Mouse (Mus musculus): ENCODE results near the gene Rbm8a2. TPM values are rescaled to one million over a fixed set of nuclear protein-coding genes. Genes with fewer than 3 reads are reported as not detected.

Gene Rbm8a2
- total RNA-seq, 1 experiment: 0.58 TPM

DNA sequence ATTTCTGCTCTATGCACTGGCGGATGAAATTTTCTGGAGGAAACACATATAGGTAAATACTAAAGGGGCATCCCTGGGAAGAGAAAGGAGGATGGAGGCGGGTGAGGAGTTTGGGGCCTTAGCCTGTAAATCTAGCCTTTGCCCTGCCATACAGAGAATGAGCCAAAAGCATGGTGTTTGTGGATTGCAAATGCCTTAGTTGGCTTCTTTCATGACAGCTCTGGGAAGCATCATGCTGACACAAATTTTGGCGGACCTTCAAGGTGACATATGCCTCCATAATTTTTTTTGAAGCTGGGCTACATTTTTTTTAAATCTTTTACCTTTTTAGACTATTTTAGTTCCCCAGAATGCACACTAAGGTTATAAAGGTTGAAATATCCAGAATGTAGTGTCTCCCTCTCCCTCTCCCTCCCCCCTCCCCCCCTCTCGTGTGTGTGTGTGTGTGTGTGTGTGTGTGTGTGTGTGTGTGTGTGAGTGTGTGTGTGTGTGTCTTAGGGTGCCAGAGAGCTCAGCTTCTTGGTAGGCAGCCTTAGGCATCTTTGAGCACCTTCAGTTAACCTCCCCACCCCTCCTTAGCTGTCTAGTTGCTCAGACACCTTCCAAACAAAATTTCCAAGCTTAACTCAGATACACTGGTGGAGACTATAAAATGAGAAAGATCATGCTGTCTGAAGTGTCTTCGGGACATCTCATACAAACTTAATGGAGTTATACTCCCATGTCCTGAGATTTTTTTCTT lies 11.7 kb downstream of the Rbm8a2 start:
- H3K9ac ChIP-seq (ENCODE audit: insufficient read depth, low read depth, low read length, poor library complexity, severe bottlenecking): no peak overlapping the region
- H3K4me1 ChIP-seq (ENCODE audit: control insufficient read depth in 2 of 2, insufficient read depth in 2 of 2, low read length in 2 of 2, poor library complexity in 1 of 2): no peaks in the 10 kb centered on the region
- in situ Hi-C loops (cut with MboI; ENCODE audit: low sequenced_read_pairs in 2 of 2, unreplicated experiment in 2 of 2): no loop called here
- H3K4me3 ChIP-seq (ENCODE audit: insufficient read depth in 1 of 2, low read depth in 1 of 2, low read length in 2 of 2, poor library complexity in 1 of 2, severe bottlenecking in 1 of 2): no peak overlapping the region
- no peaks in the 10 kb centered on the region for H3K36me3 ChIP-seq (ENCODE audit: control insufficient read depth, insufficient read depth, low read length, poor library complexity, severe bottlenecking)
- TF ChIP-seq MAFK (IDR thresholded peaks at IDR 0.05; ENCODE audit: insufficient read depth, low read depth, low read length) (no peak), HCFC1 (IDR thresholded peaks at IDR 0.05; ENCODE audit: borderline replicate concordance, insufficient read depth, low read length) (no peak), ZC3H11A (IDR thresholded peaks at IDR 0.05; ENCODE audit: borderline replicate concordance, low read depth, low read length) (no peak), ZNF384 (IDR thresholded peaks at IDR 0.05; ENCODE audit: low read depth, low read length) (no peak), CHD2 (IDR thresholded peaks at IDR 0.05; ENCODE audit: low read depth, low read length) (no peak)
- no peak overlapping the region for H3K27ac ChIP-seq (ENCODE audit: insufficient read depth, low read depth, low read length, poor library complexity, severe bottlenecking)
- no peaks in the 10 kb centered on the region for H3K9me3 ChIP-seq (ENCODE audit: control insufficient read depth, insufficient read depth, low read depth, low read length)
- DNase-seq (ENCODE audit: low read depth, low spot score): no peak

GRCm38 (mm10) chr1:175961786-175962185 lies 17.1 kb downstream of the Rbm8a2 start:
- no peaks in the 10 kb centered on the region for H3K9me3 ChIP-seq (ENCODE audit: control insufficient read depth, insufficient read depth, low read depth, low read length)
- no peak overlapping the region for H3K27ac ChIP-seq (ENCODE audit: insufficient read depth, low read depth, low read length, poor library complexity, severe bottlenecking)
- no peak for DNase-seq (ENCODE audit: low read depth, low spot score)
- no peaks in the 10 kb centered on the region for H3K36me3 ChIP-seq (ENCODE audit: control insufficient read depth, insufficient read depth, low read length, poor library complexity, severe bottlenecking)
- H3K4me1 ChIP-seq (ENCODE audit: control insufficient read depth in 2 of 2, insufficient read depth in 2 of 2, low read length in 2 of 2, poor library complexity in 1 of 2): no peaks in the 10 kb centered on the region
- in situ Hi-C loops (cut with MboI; ENCODE audit: low sequenced_read_pairs in 2 of 2, unreplicated experiment in 2 of 2): no loop called here
- no peak for TF ChIP-seq HCFC1 (IDR thresholded peaks at IDR 0.05; ENCODE audit: borderline replicate concordance, insufficient read depth, low read length)
- H3K9ac ChIP-seq (ENCODE audit: insufficient read depth, low read depth, low read length, poor library complexity, severe bottlenecking): no peak overlapping the region
- H3K4me3 ChIP-seq (ENCODE audit: insufficient read depth in 1 of 2, low read depth in 1 of 2, low read length in 2 of 2, poor library complexity in 1 of 2, severe bottlenecking in 1 of 2): no peak overlapping the region

DNA sequence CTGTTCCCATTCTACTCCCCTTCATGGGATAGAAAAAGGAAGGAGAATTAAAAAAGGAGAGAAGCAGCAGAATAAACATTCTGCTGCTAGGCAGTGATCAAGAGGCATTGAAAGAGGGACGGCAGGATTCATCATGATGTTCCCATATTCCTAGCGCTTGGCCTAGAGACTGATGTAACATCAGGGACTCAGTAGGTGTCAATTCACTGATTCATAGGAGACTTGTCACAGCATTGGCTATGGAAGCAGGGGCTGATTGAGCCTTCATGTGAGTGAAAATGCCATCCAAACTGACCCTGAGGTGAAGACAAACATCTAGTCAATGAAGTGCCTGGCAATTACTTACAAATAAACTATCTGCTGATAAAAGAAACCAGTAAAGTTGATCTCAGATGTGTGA lies 28.1 kb downstream of the Rbm8a2 start:
- no peaks in the 10 kb centered on the region for H3K36me3 ChIP-seq (ENCODE audit: control insufficient read depth, insufficient read depth, low read length, poor library complexity, severe bottlenecking)
- TF ChIP-seq MAFK (IDR thresholded peaks at IDR 0.05; ENCODE audit: insufficient read depth, low read depth, low read length): no peak
- no peak for TF ChIP-seq HCFC1 (IDR thresholded peaks at IDR 0.05; ENCODE audit: borderline replicate concordance, insufficient read depth, low read length)
- no peak for TF ChIP-seq ZNF384 (IDR thresholded peaks at IDR 0.05; ENCODE audit: low read depth, low read length)
- no peak for TF ChIP-seq CHD2 (IDR thresholded peaks at IDR 0.05; ENCODE audit: low read depth, low read length)
- no peak for TF ChIP-seq ZC3H11A (IDR thresholded peaks at IDR 0.05; ENCODE audit: borderline replicate concordance, low read depth, low read length)
- no peaks in the 10 kb centered on the region for H3K9me3 ChIP-seq (ENCODE audit: control insufficient read depth, insufficient read depth, low read depth, low read length)
- no peak overlapping the region for H3K4me3 ChIP-seq (ENCODE audit: insufficient read depth in 1 of 2, low read depth in 1 of 2, low read length in 2 of 2, poor library complexity in 1 of 2, severe bottlenecking in 1 of 2)
- no peak overlapping the region for H3K9ac ChIP-seq (ENCODE audit: insufficient read depth, low read depth, low read length, poor library complexity, severe bottlenecking)
- in situ Hi-C loops (cut with MboI; ENCODE audit: low sequenced_read_pairs in 2 of 2, unreplicated experiment in 2 of 2): no loop called here
- no peaks in the 10 kb centered on the region for H3K4me1 ChIP-seq (ENCODE audit: control insufficient read depth in 2 of 2, insufficient read depth in 2 of 2, low read length in 2 of 2, poor library complexity in 1 of 2)
- H3K27ac ChIP-seq (ENCODE audit: insufficient read depth, low read depth, low read length, poor library complexity, severe bottlenecking): no peak overlapping the region
- no peak for DNase-seq (ENCODE audit: low read depth, low spot score)

DNA sequence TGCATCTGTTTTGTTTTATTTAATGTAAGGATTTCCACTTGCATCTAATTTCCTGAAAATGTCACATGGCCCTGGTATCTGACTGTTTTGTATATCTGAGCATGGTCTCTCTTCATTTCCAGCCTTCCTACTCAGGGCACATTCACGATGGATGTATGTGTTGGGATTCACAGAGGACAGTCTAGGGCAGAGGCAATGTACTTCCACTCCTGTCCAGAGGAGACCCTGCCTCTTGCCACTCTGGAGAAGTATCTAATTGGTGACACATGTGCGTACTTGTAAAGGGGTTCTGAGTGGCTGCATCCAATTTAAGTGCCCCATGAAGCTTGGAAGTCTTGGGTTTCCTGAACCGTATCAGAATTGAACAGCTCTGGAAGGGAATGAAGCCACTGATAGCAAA lies 28.5 kb downstream of the Rbm8a2 start:
- in situ Hi-C loops (cut with MboI; ENCODE audit: low sequenced_read_pairs in 2 of 2, unreplicated experiment in 2 of 2): no loop called here
- no peak overlapping the region for H3K9ac ChIP-seq (ENCODE audit: insufficient read depth, low read depth, low read length, poor library complexity, severe bottlenecking)
- no peak for DNase-seq (ENCODE audit: low read depth, low spot score)
- H3K27ac ChIP-seq (ENCODE audit: insufficient read depth, low read depth, low read length, poor library complexity, severe bottlenecking): no peak overlapping the region
- TF ChIP-seq CHD2 (IDR thresholded peaks at IDR 0.05; ENCODE audit: low read depth, low read length) (no peak), HCFC1 (IDR thresholded peaks at IDR 0.05; ENCODE audit: borderline replicate concordance, insufficient read depth, low read length) (no peak), ZNF384 (IDR thresholded peaks at IDR 0.05; ENCODE audit: low read depth, low read length) (no peak), MAFK (IDR thresholded peaks at IDR 0.05; ENCODE audit: insufficient read depth, low read depth, low read length) (no peak), ZC3H11A (IDR thresholded peaks at IDR 0.05; ENCODE audit: borderline replicate concordance, low read depth, low read length) (no peak)
- no peak overlapping the region for H3K4me3 ChIP-seq (ENCODE audit: insufficient read depth in 1 of 2, low read depth in 1 of 2, low read length in 2 of 2, poor library complexity in 1 of 2, severe bottlenecking in 1 of 2)
- no peaks in the 10 kb centered on the region for H3K9me3 ChIP-seq (ENCODE audit: control insufficient read depth, insufficient read depth, low read depth, low read length)
- H3K4me1 ChIP-seq (ENCODE audit: control insufficient read depth in 2 of 2, insufficient read depth in 2 of 2, low read length in 2 of 2, poor library complexity in 1 of 2): no peaks in the 10 kb centered on the region
- no peaks in the 10 kb centered on the region for H3K36me3 ChIP-seq (ENCODE audit: control insufficient read depth, insufficient read depth, low read length, poor library complexity, severe bottlenecking)

Data from ES-E14 (cell line).